Mouse (Mus musculus): ENCODE data around the gene Fam20c.

The Fam20c gene

DNA sequence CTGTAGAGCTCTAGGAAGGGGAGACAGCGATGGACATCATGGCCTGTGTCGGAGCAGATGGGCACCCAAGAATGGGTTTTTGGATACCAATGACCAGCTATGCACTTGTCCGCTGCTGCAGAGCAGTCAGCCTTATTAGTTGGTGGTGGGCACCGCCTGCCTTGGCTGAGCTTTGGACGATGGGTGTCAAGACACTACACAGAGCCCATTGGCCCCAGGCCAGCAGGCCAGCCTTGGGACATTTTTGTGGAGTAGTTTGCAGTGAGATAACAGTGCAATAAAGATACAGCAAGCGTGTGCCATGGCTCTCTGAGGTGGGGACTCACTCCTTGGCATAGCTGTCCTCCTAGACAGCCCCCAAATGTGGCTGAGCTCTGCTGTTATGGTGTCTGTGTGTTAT, 55.5 kb downstream of the Fam20c start:
- DNase-seq (ENCODE audit: low spot score in 2 of 2), result no peak

DNA sequence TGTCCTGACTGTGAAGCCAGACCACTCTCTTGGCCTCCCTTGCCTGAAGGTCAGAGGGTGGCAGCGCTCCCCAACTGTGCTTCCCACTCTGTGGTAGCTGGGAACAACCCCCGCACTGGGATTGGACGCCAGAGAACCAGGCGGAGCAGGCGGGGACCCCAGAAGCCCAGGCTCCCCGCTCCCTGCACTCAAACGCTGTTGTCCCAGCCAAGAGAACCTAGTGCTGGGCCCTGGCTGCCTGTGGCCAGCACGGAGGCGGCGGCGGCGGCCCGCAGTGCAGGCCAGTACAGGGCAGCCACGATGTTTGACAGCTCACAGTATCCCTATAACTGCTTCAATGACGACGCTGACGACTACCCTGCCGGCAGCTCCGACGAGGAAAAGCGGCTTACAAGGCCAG, 65.5 kb downstream of the Fam20c start, which contains the start of gene Gm5294:
Gm5294 (plus strand) TSS at position 301 of the 400 bp plus-strand sequence.
- no peak for DNase-seq (ENCODE audit: low spot score in 2 of 2)

DNA sequence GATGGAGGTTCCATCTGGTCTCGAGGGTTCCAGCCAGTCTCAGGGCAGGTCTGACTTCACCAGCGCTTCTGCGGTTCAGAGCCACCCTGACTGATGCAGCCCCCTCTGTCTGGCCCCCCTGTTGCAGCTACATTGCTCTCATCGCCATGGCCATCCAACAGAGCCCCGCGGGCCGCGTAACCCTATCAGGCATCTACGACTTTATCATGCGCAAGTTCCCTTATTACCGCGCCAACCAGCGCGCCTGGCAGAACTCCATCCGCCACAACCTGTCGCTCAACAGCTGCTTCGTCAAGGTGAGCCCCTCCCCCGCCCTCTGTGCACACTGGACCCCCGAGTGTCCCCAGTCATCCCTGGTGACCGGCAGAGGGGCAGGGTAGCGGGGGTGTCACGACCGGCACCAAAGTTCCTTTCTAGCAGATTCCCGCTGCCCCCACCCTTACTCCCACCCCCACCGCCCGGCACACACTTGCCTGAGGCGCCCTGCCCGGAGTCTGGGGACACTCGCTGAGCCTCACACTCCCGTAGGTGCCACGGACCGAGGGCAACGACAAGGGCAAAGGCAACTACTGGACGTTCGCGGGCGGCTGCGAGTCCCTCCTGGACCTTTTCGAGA, 66.5 kb downstream of the Fam20c start:
- DNase-seq (ENCODE audit: low spot score in 2 of 2), result no peak

GRCm38 (mm10) chr5:138825090-138825489, 70.8 kb downstream of the Fam20c start:
- no peak for DNase-seq (ENCODE audit: low spot score in 2 of 2)

- DNase-seq (ENCODE audit: low spot score in 2 of 2), result no peak
Measured at GRCm38 (mm10) chr5:138833406-138833805, 79.1 kb downstream of the Fam20c start.

GRCm38 (mm10) chr5:138834910-138835309, 80.6 kb downstream of the Fam20c start:
- DNase-seq (ENCODE audit: low spot score in 2 of 2), result no peak

DNA sequence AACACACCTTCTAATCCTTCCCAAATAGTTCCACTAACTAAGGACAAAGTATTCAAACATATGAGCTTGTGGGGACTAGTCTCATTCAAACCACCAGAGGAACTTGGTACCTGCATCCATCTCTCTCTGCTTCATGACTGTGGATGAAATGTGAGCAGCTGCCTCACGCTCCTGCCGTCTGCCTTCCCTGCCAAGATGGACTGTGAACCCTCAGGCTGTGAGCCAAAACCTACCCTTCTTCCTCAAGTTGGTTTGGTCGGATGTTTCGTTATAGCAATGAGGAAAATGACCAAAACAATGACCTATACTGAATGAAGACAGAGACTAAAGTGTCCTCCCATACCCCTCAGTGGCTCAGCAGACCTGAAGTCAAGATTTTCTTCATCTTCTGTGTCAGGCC, 86.7 kb downstream of the Fam20c start:
- no peak for DNase-seq (ENCODE audit: low spot score in 2 of 2)

GRCm38 (mm10) chr5:138843168-138843824, 89.0 kb downstream of the Fam20c start:
- no peak for DNase-seq (ENCODE audit: low spot score in 2 of 2)

- DNase-seq (ENCODE audit: low spot score in 2 of 2), result no peak
Measured at GRCm38 (mm10) chr5:138846506-138846905, 92.2 kb downstream of the Fam20c start.

- DNase-seq (ENCODE audit: low spot score in 2 of 2), result peak; percentile 79 to 93
Measured at GRCm38 (mm10) chr5:138848102-138848501, 93.8 kb downstream of the Fam20c start.

- DNase-seq (ENCODE audit: low spot score in 2 of 2), result no peak
Measured at GRCm38 (mm10) chr5:138849682-138850461, 95.6 kb downstream of the Fam20c start.

DNA sequence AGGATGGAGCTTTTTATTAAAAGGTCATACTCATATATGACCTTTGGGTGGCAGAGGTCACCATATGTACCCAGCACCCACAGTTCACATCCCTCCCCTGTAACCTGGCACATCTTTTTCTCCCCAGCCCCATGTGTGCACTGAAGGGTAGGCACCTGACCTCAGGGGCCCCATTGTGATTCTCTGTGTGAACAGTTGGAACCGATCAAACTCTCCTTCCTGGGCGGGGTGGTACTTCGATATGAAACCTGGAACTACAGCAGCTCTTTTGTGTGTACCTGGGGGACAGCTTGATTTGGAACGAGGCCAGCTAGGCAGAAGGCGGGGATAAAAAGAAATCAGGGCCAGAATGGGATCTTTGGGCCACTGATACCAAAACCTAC, 96.1 kb downstream of the Fam20c start:
- no peak for DNase-seq (ENCODE audit: low spot score in 2 of 2)

GRCm38 (mm10) chr5:138851296-138851780, 97.0 kb downstream of the Fam20c start:
- DNase-seq (ENCODE audit: low spot score in 2 of 2), result no peak

DNA sequence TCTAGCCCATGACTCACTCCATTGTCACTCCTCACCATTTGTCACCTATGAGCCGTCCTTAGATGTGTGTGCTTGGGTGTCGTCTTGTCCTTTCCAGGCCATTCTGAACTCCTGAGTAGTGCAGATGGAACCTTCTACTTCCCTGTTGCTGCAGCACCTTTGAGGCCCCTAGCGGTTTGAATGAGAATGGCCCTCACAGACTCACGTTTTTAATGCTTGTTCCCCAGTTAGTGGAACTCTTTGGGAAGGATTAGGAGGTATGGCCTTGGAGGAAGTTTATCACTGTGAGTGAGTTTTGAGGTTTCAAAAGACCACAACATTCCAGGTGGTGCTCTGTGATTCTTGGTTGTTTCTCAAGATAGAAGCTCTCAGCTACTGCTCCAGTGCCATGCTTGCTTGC, 97.8 kb downstream of the Fam20c start:
- no peak for DNase-seq (ENCODE audit: low spot score in 2 of 2)

GRCm38 (mm10) chr5:138853349-138853748, 99.0 kb downstream of the Fam20c start:
- DNase-seq (ENCODE audit: low spot score in 2 of 2), result no peak

DNA sequence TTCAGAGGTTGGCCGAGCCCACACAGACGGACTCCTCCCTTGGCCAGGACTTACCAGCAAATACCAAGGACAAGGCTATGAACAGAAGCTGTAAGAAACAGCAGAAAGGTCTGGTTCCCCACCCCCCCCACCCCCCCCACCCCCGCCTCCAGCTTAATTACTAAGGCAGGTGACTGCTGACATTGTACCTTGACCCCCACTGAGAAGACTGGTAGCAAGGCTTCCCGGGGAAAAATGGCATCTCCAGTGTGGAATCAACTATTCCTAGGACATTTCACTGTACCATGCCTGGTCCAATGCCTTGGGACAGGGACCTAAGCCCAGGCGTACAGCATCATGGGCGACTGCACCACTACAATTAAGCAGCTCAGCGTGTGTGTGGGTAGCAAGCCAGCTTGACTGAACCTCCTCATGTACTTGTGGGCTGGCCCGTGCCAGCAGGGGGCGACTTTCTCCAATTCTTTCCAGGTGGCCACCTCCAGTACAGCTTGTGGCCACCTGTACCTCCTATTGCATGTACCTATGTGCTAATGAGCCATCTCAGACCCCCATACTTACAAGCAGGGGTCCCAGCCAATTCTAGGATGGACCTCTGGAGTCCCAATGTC, 102.8 kb downstream of the Fam20c start:
- peak; percentile 38 to 74 for DNase-seq (ENCODE audit: low spot score in 2 of 2)

GRCm38 (mm10) chr5:138857811-138858251, 103.5 kb downstream of the Fam20c start:
- DNase-seq (ENCODE audit: low spot score in 2 of 2), result no peak

Measured in frontal cortex, postnatal 14 days (tissue).